8 mouse cellular contexts compared by ENCODE assay signal in genomic region chr1:87245929-87246815, GRCm38 (mm10). TPM values are rescaled to one million over a fixed set of nuclear protein-coding genes. Genes with fewer than 3 reads are reported as not detected.
DNase-seq lines count a peak whose midpoint lies in the region; ATAC-seq lines count a peak whose summit lies in the region.

No protein-coding gene starts in this region.

- 0 out of 2 replicates have a peak overlapping the region, but pooled peaks have one; percentile 17 for H3K4me3 ChIP-seq in hindbrain, embryonic 16.5 days (ENCODE audit: low read length)

- peak; percentile 53 for DNase-seq in T-cell, adult 2 months (ENCODE audit: low spot score)
- peak; percentile 80 to 85 for DNase-seq in cerebellum, postnatal 36 days
- peak; percentile 81 for DNase-seq in gastrocnemius, adult 18-20 months (ENCODE audit: low spot score)
- peak; percentile 74 to 86 for DNase-seq in left cerebral cortex, adult 18-20 months (ENCODE audit: low spot score in 2 of 2)
- DNase-seq in lung, postnatal 4 days: peak; percentile 63 to 81
- DNase-seq in right cerebral cortex, adult 2 months (ENCODE audit: low spot score in 2 of 2): peak; percentile 79 to 87
- DNase-seq in urinary bladder, postnatal 14 days (ENCODE audit: low spot score): peak; percentile 77

- no peaks in the 10 kb centered on the region for H3K27me3 ChIP-seq in hindbrain, embryonic 16.5 days (replicated peaks; ENCODE audit: control insufficient read depth, insufficient read depth, low read length)

- no peak overlapping the region for H3K27ac ChIP-seq in hindbrain, embryonic 16.5 days (ENCODE audit: low read depth, low read length)

- peak; percentile 95 for ATAC-seq in hindbrain, embryonic 16.5 days

- peak overlapping the region; percentile 5; the same call in 1 of the 2 replicates for H3K9ac ChIP-seq in hindbrain, embryonic 16.5 days (ENCODE audit: low read depth, low read length)

- H3K4me2 ChIP-seq in hindbrain, embryonic 16.5 days (ENCODE audit: low read length): peak overlapping the region; percentile 38

- no peaks in the 10 kb centered on the region for H3K4me1 ChIP-seq in hindbrain, embryonic 16.5 days (ENCODE audit: control insufficient read depth, insufficient read depth, low read depth, low read length)

- H3K9me3 ChIP-seq in hindbrain, embryonic 16.5 days (ENCODE audit: control insufficient read depth, low read length): no peaks in the 10 kb centered on the region

- no peaks in the 10 kb centered on the region for H3K36me3 ChIP-seq in hindbrain, embryonic 16.5 days (ENCODE audit: control insufficient read depth, insufficient read depth, low read length)

- 26% methylated on average over 22 of the region's 22 CpGs for WGBS in hindbrain, embryonic 16.5 days

RNA-seq across cellular contexts. Expression of gene Efhd1, which starts 18.0 kb away (rescaled TPM):
- 1 to 10 TPM; 3.4 to 6.1 TPM for total RNA-seq in gastrocnemius, adult 18-20 months (2021)
- 2.5 and 2.8 TPM in 2 replicates for polyA plus RNA-seq in hindbrain, embryonic 16.5 days (2015; fragmentation: Nextera tagmentation; extraction: Ambion mirVana)
- total RNA-seq in left cerebral cortex, adult 18-20 months (2021): 10 to 100 TPM; 12.6 to 14.7 TPM

RNA-seq across cellular contexts. Expression of gene Eif4e2, which starts 32.5 kb away (rescaled TPM):
- 10 to 100 TPM; 49.6 to 51.0 TPM for total RNA-seq in gastrocnemius, adult 18-20 months (2021)
- polyA plus RNA-seq in hindbrain, embryonic 16.5 days (2015; fragmentation: Nextera tagmentation; extraction: Ambion mirVana): 79.3 and 88.1 TPM in 2 replicates
- 10 to 100 TPM; 57.5 to 58.6 TPM for total RNA-seq in left cerebral cortex, adult 18-20 months (2021)

RNA-seq across cellular contexts. Expression of gene Chrng, which starts 41.7 kb away (rescaled TPM):
- not detected for total RNA-seq in gastrocnemius, adult 18-20 months (2021)
- 0.96 TPM in 1 of 2 replicates, not detected in the other for polyA plus RNA-seq in hindbrain, embryonic 16.5 days (2015; fragmentation: Nextera tagmentation; extraction: Ambion mirVana)
- not detected for total RNA-seq in left cerebral cortex, adult 18-20 months (2021)

RNA-seq across cellular contexts. Expression of gene Chrnd, which starts 55.8 kb away (rescaled TPM):
- 1 to 10 TPM; 2.4 to 3.2 TPM for total RNA-seq in gastrocnemius, adult 18-20 months (2021)
- polyA plus RNA-seq in hindbrain, embryonic 16.5 days (2015; fragmentation: Nextera tagmentation; extraction: Ambion mirVana): 0.62 TPM in 1 of 2 replicates, not detected in the other
- not detected for total RNA-seq in left cerebral cortex, adult 18-20 months (2021)
